Mouse (Mus musculus): ENCODE data around the gene Nbeal2.
"Not testable (repeated sequence)": the region's sequence is repeated elsewhere in the genome, so short reads cannot be mapped to it uniquely, and the experiment has no call there.

Nbeal2 gene

GRCm38 (mm10) chr9:110653655-110654461 is at the start of gene Nbeal2:
Gene Nbeal2, minus strand, starts transcription at chr9:110654161.
- DNase-seq (ENCODE audit: low spot score) = peak; percentile 97

- no peak for DNase-seq (ENCODE audit: low spot score)
Observed at GRCm38 (mm10) chr9:110702848-110703247, 48.9 kb upstream of the Nbeal2 start.

GRCm38 (mm10) chr9:110701114-110702032 is 47.4 kb upstream of the Nbeal2 start:
- DNase-seq (ENCODE audit: low spot score) = no peak

GRCm38 (mm10) chr9:110699574-110699973 is 45.6 kb upstream of the Nbeal2 start:
- no peak for DNase-seq (ENCODE audit: low spot score)

- DNase-seq (ENCODE audit: low spot score) = no peak
Observed at GRCm38 (mm10) chr9:110697465-110697864, 43.5 kb upstream of the Nbeal2 start.

GRCm38 (mm10) chr9:110696427-110696826 is 42.5 kb upstream of the Nbeal2 start:
- DNase-seq (ENCODE audit: low spot score) = no peak

GRCm38 (mm10) chr9:110695165-110695755 is 41.3 kb upstream of the Nbeal2 start:
- DNase-seq (ENCODE audit: low spot score) = no peak

GRCm38 (mm10) chr9:110689261-110689779 is 35.4 kb upstream of the Nbeal2 start:
- peak; percentile 34 for DNase-seq (ENCODE audit: low spot score)

- no peak for DNase-seq (ENCODE audit: low spot score)
Observed at GRCm38 (mm10) chr9:110687846-110688245, 33.9 kb upstream of the Nbeal2 start.

GRCm38 (mm10) chr9:110687061-110687460 is 33.1 kb upstream of the Nbeal2 start:
- no peak for DNase-seq (ENCODE audit: low spot score)

GRCm38 (mm10) chr9:110686472-110686871 is 32.5 kb upstream of the Nbeal2 start:
- DNase-seq (ENCODE audit: low spot score) = no peak

- no peak for DNase-seq (ENCODE audit: low spot score)
Observed at GRCm38 (mm10) chr9:110685591-110685990, 31.6 kb upstream of the Nbeal2 start.

- DNase-seq (ENCODE audit: low spot score) = no peak
Observed at GRCm38 (mm10) chr9:110685187-110685586, 31.2 kb upstream of the Nbeal2 start.

- DNase-seq (ENCODE audit: low spot score) = no peak
Observed at GRCm38 (mm10) chr9:110684100-110684831, 30.3 kb upstream of the Nbeal2 start.

GRCm38 (mm10) chr9:110683574-110684099 is 29.7 kb upstream of the Nbeal2 start:
- no peak for DNase-seq (ENCODE audit: low spot score)

- DNase-seq (ENCODE audit: low spot score) = not testable (repeated sequence)
Observed at GRCm38 (mm10) chr9:110682697-110683096, 28.7 kb upstream of the Nbeal2 start.

- DNase-seq (ENCODE audit: low spot score) = no peak
Observed at GRCm38 (mm10) chr9:110682255-110682654, 28.3 kb upstream of the Nbeal2 start.

- no peak for DNase-seq (ENCODE audit: low spot score)
Observed at GRCm38 (mm10) chr9:110681817-110682216, 27.9 kb upstream of the Nbeal2 start.

- DNase-seq (ENCODE audit: low spot score) = no peak
Observed at GRCm38 (mm10) chr9:110680736-110681507, 27.0 kb upstream of the Nbeal2 start.

GRCm38 (mm10) chr9:110678886-110679285 is 24.9 kb upstream of the Nbeal2 start:
- DNase-seq (ENCODE audit: low spot score) = no peak
